Mouse (Mus musculus) spleen, postnatal 14 days (tissue): ENCODE data around the gene Fbxo39.
"Not testable (repeated sequence)": the region's sequence is repeated elsewhere in the genome, so short reads cannot be mapped to it uniquely, and the experiment has no call there.

Experiments used
- DNase-seq, 2 experiments: peaks; one replicate each; pipeline ENCODE4 v3.0.0; 2021 to 2022; ENCODE audit warnings: low spot score in 2 of 2

Gene Fbxo39

DNA sequence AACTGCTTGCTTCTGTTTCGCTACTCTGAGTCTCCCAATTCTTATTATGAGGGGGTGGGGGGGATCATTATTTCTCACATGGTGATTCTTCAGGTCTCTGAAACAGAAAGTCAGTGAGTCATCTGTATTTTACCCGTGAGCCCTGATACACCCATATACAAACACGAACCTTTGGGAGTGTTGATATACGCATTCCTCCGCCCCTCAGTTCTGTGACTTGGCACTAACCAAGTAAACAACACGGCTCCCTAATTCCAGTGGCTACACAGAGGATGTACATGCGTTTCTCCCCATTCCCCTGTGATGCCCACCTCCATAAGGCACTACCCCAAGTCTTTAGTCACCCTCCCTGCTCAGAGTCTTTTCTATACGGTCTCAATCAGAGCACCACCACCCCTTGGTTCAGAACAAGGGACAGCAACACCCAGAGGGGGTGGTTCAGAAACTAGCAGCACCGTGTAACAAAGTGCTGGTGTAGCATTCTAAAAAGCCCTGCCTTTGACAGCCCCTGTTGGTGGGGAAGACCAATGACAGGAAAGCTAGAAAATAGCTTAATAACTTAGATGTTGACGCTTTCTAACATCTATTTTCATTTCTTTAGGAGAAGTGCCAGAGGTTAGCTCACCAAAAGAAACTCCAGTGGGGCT, 2.8 kb upstream of the Fbxo39 start:
- DNase-seq, result no peak

DNA sequence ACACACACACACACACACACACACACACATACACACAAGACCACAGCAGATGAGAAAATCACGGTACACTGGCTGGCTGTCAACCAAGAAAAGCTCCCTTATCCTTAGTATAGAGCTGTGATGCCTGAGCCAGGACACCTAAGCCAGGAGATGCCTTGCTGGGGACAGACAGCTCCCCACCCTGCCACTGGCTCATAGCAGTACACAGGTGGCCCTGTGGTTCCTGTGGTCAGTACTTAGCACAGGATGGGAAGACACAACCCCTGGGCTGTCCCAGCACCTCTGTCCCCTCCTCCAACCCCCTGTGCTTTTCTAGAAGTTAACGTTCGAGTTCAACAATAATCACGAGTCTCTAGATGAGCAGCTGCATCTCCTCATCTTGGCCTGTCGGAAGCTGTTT, 3.8 kb downstream of the Fbxo39 start:
- DNase-seq, result no peak

DNA sequence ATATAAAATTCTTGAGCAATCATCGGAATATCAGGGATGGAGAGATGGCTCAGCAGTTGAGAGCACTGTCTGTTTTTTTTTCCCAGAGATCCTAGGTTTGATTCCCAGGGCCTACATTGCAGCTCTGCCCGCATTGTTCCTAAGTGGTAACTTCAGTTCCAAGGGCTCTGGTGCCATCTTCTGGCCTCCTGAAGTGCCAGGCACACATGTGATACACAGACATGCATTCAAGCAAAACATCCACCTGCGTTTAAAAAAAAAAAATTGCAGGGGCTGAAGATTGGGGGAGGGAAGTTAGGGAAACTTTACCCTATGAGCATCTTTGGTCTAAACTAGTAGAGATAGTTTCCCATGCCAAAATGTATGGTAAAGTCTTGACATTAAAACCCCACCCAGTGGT, 10.2 kb downstream of the Fbxo39 start:
- DNase-seq, result no peak

DNA sequence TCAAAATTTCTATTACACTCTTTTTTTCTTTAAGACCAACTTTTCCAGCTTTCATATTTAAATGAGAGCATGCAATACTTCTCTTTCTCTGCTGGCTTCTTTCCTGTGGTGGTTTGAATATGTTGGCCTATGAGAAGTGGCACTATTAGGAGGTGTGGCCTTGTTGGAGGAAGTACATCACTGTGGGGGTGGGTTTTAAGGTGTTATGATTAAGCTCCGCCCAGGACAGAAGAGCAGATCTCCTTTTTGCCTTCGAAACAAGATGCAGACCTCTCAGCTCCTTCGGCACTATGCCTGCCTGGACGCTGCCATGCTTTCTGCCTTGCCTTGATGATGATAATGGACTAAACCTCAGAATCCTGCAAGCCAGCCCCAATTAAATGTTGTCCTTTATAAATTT, 11.5 kb downstream of the Fbxo39 start:
- no peak for DNase-seq

DNA sequence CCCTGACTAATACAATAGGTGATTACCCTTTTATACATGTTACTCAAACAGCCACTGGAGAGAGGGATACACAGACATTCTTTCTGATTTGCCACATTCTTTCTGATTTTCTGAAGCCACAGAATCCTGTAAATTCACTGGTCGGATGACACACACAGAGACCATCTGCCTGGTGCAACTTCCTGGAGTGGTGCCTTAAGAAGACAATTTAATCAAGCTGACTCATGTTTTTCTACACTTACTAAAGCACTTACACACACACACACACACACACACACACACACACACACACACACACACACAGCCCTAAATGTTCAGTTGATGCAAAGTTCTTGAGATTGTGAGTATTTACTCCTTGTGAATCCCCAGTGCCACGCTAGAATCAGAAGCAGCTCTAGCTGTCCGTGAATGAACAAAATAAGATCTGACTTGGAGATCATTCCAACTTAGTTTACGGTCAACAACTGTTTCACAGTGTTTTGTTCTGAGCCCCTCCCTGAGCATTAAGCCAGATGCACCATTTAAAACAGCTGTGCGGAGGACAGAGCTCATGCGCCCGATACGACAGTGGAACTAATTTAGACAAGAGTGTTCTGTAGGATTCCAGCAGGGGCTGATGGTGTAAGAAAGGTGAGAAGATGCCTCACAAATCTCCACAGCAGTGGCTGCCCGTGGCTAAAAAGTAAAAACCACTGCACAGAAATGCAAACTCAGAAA, 18.9 kb downstream of the Fbxo39 start:
- DNase-seq, result no peak

DNA sequence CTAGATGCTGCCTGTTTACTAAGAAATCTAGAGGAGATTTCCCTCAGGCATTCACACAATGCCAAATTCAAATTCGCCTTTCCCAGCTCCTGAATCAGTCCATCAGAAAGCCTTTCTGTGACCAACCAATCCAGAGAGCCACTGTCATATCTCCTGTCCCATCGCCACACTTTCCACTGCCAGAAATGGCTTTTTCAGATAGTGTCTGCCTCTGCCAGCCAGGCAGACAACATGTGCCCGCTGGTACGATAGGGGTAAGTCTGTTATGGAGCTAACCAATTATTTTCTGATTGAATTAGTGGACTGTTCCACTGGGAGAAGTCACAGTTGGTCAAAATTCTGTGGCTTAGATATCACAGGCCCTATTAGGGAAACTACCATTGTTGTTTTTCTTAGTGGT, 20.4 kb downstream of the Fbxo39 start:
- DNase-seq, result no peak

DNA sequence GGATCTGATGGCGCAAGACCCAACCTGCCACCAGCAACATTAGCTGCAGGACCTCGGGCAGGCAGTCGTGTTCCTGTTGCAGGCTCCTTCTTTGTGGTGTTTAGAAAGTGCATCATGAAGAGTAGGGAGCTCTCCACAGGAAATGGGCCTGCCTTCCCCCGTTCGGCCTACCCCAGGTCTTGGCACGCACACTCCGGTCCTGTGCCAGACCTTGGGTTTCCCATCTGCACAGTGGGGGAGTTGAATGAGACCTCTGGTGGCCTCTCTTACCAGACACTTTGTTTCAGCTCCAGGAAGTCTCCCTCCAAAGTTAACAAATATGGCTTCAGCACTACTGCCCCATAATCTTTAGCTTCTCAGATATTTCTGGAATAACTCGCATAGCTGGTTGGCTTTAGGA, 22.5 kb downstream of the Fbxo39 start:
- DNase-seq, result no peak

DNA sequence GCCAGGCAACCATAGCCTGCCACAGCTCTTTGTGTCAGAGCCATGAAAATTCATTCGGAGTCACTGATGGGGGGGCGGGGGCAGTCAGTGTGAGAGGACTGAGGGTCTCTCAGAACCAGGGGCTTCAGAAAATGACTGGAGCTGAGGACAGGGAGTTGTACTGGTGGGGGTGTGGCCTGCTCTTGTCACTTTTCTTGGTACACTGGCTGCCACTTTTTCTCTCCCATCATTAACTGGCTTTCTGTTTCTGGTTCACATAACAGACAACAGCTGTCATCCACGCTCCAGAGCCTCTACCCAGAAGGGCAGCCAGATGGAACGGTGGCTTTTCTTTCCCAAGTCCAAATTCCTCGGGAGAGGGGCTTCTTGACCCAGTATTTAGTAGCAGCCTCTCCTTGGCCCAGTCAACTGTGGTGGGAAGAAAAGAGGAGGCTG, 24.2 kb downstream of the Fbxo39 start:
- no peak for DNase-seq

DNA sequence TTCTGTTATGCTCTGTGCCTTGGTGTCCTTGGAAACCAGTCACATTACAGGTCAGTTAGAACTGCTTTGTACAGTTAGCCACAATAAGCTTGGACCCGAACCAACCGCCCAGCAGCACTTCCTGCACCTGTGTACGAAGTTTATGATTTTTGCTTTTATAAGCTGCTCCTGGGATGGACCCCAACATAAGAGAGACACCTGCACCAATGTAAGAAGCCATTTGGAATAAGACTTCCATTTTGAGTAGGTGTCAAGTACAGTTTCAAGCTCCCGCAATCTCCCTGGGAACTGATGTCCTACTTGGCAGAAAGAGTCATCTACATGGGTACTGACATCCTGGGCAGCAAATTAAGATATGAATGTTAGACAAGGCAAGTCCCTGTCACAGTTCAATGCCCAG, 25.5 kb downstream of the Fbxo39 start:
- DNase-seq, result no peak

DNA sequence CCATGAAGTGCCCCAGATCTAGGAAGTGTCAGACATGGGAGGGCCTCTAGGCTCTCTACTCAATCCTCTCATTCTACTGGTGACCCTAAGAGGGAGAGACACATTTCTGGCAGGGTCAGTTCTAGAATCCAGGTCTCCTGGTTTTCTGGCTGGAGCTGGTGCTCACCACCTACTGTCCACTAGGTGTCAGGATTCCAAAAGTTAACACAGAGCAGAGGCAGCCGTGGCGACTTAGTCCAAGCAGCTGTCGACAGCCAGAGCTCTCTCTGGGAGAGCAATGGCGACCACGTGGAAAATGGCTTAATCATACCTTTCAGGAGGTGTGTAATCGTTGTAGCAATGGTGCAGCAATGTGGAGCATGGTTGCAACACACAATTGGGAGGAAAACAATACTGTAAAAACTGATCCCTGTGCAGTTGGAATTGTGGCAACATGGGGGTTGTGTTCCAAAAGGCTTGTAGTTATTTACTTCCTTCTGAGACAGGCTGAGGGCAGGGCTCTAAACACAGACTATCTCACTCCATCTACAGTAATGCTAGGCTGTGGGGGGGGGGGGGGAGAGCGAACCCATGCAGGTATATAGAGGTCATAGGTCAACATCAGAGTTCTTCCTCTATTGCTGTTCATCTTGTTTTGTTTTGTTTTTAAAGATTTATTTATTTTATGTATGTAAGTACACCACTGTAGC, 28.4 kb downstream of the Fbxo39 start:
- peak in 1 of 2 experiments; percentile 20 for DNase-seq

DNA sequence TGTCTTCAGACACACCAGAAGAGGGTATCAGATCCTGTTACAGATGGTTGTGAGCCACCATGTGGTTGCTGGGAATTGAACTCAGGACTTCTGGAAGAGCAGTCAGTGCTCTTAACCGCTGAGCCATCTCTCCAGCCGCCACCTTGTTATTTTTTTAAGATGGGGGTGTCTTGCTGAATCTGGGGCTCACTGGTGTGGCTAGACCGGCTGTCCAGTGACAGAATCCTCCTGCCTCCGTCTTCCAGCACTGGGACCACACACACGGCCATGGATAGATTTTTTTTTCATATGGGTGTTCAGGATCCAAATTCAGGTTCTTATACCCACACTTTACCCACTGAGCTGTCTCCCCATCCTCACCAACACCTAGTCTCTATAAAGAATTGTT, 29.0 kb downstream of the Fbxo39 start:
- not testable (repeated sequence) for DNase-seq

DNA sequence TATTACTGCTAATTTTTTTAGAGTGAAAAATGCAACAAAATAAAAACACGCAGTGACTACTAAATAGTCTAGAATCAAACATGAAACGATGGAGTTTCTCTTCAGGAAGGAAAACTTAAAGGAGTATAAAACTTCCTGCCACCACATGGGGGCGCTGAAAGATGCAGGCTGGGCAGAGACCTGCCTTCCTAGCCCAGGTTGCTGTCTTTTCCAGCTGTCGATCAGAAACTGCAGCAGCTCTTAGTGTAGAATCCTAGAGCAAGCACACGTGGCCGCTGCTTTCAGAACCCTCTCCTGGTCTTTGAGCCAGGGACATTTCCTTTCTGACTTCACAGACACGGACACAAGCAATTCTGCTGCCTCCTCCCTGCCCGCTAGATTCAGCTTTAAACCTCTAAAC, 29.7 kb downstream of the Fbxo39 start:
- peak in 1 of 2 experiments; percentile 32 for DNase-seq

DNA sequence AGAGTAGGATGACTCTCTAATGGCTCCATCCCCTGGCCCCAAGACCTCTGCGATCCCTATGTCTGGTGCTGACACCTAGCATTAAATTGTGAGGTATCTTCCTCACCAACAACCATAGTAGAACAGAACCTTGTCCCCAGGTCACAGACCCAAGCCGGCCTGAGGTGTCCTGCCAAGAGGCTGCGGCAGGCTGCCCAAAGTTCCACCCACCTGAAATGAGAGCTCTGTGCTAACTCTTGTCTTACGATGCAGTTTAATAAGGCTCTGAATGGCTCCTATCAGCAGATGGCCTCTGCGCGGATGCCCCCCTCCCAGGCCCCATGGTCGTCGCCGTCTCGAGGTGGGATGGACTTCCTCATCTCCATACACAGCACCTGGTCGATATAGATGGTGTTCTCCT, 30.2 kb downstream of the Fbxo39 start:
- DNase-seq, result no peak

DNA sequence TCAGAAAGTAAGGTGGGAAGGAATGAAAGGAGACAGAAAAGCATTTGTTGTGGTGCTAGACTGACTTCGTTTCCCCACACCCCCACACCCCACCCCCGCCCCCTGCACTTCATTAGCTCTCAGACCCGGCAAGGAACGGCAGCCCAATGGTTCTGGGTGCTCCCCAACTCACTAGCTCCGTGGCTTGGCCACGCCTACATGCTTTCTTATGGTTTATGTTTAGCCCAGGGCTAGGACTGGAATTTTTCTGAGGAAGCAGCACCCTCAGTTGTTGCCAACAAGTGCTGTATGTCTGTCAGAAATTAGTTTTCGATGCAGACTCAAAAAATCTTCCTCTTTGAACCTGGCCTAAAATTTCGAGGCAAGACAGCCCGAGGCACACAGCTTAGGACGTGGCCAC, 34.3 kb downstream of the Fbxo39 start:
- DNase-seq, result no peak

DNA sequence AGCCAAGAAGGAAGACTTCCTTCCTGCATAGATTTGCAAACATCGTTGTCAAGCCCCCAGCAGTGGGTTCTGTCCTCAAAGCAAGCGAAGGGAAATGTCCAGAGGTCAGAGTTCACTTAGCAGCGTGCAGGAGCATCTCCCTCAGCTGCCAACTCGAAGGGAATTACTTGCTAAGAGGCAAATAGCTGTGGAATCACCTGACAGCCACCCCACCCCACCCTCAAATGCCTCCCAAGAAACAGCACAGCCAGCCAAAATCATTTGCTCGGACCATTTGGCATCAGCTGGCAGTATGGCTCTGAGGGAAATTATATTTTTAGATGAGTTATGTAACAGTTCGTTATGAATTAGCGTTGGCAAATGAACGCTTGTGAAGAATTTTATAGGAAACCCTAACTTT, 34.8 kb downstream of the Fbxo39 start:
- DNase-seq, result no peak

DNA sequence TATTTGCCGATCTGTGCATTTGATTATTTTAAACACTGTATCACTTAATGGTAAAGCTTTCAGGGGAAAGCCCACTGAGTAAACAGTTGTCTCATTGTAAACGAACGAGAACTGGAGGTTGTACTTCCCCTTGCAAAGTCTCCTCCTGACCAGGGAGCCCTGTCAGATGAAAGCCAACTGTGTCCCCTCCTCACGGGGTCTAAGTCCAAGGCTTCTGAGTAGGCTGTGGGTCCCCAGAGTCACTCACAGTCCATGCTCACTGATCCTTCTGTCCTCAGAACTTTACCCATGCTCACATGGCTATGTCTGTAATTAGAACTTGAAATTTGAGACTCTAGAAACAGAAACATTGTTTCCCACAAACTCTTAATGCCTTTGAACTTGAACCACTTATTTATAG, 35.4 kb downstream of the Fbxo39 start:
- no peak for DNase-seq

DNA sequence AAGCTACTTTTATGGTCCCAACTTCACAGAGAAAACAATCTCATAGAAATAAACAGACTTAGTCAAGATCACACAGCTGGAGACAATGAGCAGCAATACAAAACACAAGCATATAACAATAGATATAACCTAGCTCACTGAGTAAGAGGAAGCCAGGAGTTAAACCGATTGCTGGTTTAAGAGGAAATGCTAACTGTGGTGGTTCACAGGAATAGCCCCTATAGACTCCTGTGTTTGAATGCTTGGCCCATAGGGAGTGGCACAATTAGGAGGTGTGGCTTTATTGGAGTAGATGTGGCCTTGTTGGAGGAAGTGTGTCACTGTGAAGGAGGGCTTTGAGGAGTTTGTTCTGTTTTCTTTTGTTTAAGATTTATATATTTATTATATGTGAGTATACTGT, 38.0 kb downstream of the Fbxo39 start:
- no peak for DNase-seq

DNA sequence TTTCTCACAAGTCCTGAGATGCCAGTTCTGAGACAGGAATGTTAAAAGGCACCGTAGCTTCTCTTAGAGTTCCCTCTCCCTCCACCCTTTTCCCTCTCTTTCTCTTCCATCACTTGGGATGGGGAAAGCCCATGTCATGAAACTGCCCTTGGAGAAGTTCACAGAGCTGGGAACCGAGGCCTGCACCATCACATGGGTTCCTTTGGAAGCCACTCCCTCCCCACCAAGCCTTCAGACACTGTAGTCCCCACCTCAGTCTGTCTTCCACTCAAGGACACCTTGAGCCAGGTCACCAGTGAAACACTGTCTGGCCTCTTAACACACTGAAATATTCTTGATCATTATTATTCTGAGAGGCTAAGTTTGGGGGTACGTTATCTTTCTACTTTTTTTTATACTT, 38.9 kb downstream of the Fbxo39 start:
- no peak for DNase-seq

DNA sequence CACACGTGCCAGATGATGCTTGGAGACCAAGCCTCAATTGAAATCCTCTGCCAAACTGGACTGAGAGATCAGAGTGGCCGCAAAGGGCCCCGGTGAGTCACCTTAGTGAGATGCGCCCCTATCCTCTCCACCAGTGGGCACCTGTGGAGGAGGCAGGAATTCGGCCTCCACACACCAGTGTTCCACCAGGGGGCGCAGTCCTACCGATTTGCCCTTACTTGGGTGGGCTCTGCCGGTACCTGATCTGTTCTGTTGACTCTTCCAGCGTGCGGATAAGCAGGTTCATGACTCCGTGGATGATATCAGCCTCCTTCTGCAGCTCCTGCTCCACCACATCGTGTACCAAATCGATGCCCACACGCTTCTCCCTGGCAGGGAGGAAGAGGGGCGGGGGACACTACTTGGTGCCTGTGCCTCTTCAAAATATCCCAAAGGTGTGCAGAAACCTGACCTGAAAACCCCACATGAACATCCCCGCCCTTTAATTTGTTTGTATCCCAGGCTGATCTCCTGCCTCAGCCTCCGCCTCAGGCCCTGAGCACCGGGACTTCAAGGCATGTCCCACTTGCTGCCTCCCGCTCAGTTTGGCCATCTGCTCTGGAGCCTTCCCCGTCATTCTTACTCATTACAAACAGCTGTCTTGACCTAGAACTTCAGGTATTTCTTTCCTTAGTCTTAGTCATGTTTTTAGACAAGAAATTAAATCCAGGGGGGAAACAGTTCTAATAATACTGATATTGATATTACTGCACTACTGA, 40.9 kb downstream of the Fbxo39 start:
- peak; percentile 38 to 67 for DNase-seq

DNA sequence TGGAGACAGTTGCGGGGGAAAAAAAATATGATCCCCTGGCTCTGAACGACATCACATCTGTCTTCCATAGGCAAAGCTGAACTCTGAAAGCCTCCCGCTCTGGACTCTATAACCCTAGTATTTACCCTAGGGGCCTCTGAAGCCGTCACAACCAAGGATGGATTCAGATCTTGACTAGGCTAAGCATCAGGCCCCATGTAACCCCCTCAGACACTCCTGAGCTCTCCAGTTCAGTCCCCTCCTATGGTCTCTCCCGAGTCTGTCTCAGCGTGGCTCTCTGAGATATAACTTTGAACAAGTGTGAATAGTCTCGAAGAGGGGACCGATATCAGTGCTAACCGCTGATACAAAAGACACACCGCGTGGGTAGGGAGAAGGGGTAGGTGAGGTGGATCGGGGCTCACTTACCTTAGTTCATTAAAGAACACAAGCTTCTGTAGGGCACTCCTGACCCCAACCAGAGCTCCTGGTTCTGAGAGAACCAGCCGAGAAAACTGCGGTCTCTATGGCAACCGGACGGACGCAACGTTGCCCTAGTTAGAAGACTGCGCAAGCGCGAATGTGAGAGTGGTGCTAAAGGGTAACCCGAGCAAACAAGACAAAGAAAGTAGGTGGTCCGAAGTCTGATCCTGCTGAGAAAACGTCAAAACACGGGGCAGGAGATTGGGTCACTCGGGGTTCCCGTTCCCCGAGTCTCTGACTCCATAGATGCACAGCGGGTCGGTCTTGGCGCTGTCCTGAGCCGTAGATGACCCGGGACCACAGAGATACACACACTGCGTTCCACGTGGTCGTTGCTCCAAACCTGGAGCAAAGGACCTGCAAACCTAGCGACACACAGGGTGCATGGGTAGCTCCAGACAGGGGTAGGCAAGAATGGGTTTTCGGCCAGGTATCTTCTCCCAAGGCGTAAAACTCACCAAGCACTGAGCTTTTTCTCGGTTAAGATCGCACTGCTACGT, 47.4 kb downstream of the Fbxo39 start:
- peak in 1 of 2 experiments; percentile 9 for DNase-seq

DNA sequence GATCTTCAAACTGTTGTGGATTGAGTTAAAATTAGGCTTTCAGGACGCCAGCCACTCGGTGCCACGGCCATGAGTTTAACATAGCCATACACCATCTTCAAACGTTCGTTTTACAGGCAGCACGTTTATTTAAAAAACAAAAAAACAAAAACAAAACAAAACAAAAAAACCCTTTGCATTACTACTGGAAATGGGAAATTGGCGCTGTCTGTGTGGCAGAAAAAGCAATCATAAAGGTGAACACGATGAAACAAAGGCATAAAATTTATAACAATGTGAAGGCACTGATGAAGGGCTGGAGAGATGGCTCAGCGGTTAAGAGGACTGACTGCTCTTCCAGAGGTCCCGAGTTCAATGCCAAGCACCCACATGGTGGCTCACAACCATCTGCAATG, 48.1 kb downstream of the Fbxo39 start, which contains the start of gene Tekt1:
Gene Tekt1 (minus strand): TSS at position 96 of the 395 bp plus-strand sequence.
- DNase-seq, result no peak
